Mouse (Mus musculus) cerebral cortex, adult 2 months (tissue): ENCODE data around the gene Sis.

ENCODE experiments used
- WGBS: fragments of 180-500 bp; shearing (Covaris S2); methylation state at CpG from one replicate; pipeline ENCODE4 v1.1.7; 2018; 5-methylcytosine and 5-hydroxymethylcytosine counted together

Sis gene

DNA sequence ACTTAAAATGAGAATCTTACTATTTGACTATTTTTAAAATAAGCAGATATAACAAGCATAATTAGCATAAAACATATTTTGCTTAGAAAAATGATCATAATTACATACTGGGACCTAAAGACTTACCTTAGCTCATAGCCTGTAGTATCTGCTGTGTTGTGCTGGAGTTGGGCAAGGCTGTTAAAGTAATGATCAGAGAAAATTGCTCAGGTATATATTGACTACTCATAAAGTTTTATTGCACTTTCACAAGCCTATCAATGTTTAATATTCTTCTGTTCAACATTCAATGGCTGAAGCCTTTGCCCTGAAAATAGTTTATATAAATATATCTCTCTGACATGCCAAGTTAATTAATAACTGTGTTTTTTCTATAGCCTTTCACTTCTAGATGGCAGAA, at the start of gene Sis:
TSS of gene Sis (minus strand) at position 189 of the 400 bp plus-strand sequence.

GRCm38 (mm10) chr3:73006045-73006444, 38.4 kb upstream of the Sis start:
- WGBS, result 10% methylated on average over 6 of the region's 6 CpGs

DNA sequence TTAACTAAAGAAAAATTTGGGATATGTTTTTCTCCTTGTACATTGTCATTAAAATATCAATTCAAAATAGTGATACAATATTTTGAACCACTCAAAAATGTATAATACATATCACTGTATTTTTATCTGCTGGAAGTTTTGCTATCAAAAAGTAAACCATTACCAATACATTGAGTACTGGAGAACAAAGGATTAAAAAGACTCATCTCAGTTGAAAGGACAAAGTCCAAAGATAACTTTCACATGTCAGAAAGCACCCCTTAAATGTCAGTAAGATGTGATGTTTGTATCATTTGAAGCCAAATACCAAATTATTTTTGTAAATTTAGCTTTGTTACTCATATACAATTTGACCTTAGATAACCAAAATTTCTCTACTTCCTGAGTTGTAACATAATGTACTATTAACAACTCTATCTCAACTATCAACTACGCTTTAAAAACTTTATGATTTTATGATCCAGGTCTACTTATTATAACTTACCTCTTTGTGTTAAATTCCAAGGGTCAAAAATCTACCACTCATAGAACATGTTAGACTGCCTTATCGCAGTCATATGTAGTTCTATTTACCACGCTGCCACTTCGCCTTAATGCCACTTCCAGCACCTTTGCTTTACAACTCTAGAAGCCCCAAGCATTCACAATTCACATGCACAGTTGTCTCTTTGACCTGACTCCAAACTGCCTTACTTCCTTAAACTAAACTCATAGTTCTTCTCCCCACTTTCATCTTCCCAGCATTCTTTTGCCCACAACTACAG, 35.5 kb upstream of the Sis start:
- 95% methylated on average over 4 of the region's 4 CpGs for WGBS

DNA sequence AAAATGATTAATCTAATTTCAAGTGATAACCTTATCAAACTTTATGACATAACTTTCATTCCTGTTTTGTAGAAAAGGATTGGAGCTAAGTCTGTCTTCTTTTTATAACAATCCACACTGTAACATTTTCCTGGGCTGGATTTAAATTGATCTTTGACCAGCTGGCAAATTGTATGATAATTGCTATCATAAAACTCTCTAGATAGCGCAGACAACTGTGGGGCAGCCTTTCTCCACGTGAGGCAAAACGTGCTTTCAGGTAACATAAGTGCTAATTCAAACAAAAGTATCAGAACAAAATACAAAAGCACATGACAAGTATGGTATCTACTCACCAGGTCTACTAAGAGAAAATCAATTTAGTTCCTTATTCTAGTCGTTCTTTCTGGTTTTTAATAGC, 29.9 kb upstream of the Sis start:
- WGBS, result 75% methylated on average over 4 of the region's 4 CpGs

DNA sequence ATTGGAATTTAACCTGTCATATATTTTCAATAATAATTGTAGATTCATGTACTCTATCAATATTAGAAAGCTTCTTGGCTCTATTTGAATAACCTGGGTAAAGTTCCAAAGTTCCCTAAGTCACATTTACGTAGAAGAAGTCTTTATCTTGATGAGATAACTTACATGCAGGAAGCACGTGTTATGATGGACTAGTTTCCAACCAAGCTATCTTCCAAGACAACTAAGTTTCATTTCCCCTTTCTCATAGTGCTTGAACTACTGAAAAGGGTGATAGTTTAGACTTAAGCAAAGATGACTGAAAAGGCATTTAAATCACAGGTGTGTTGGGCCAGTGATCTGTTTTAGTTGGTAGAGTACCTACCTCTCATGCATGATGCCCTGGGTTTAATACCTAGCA, 23.3 kb upstream of the Sis start:
- WGBS, result 87% methylated on average over 2 of the region's 2 CpGs

GRCm38 (mm10) chr3:72976602-72977001, 8.9 kb upstream of the Sis start:
- WGBS, result 65% methylated on average over 3 of the region's 3 CpGs

DNA sequence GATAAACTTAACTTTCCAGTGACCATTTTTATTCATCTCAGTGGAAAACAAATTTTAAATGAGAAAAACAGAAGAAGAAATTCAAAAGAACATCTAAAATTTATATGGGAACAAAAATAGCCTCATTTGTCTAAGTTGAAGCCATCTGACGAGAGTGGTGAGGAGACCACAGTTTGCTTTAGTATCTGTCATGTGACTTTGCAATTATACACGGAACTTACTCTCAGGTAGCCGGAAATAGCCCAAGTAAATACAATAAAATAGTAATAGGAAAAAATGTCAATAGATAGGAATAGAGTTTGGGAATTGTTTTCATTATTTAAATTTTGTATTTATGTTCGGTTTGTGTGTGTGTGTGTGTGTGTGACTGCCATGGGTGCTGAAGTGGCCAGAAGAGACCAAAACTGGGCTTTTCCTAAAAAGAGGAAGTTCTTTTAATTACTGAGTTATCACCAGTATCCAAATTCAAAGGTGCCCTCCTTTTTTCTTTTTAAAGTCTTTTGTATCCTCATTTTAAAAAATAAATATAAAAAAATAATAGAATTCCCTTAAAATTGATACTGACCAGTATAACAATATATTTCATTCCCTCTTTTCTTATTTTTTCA, 48.6 kb downstream of the Sis start:
- WGBS, result 84% methylated on average over 4 of the region's 4 CpGs

GRCm38 (mm10) chr3:72882501-72882900, 85.2 kb downstream of the Sis start:
- 94% methylated on average over 1 of the region's 1 CpGs for WGBS

DNA sequence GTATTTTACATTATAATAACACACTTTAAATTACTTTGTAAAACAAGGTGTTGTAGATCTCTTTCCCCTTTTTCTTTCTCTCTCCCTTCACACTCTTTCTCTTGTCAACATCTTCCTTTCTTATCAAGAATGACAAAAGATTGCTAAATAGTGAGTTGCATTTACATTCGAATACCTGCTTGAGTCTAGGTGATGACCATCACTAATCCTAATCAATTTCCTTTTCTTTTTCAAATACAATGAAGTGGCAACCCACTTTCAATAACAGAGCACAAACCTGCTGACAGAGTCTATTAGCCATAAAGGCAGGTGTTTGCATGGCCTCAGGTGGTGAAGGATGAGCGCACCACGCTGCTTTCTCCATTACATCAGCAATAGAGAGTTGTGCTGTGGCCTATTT, 108.9 kb downstream of the Sis start:
- WGBS, result 89% methylated on average over 3 of the region's 3 CpGs

- 49% methylated on average over 1 of the region's 1 CpGs for WGBS
Measured at GRCm38 (mm10) chr3:72855405-72855804, 112.3 kb downstream of the Sis start.

- WGBS, result 86% methylated on average over 2 of the region's 2 CpGs
Measured at GRCm38 (mm10) chr3:72840641-72841040, 127.0 kb downstream of the Sis start.
